Mouse (Mus musculus): ENCODE data around the gene Gm49450. TPM values are rescaled to one million over a fixed set of nuclear protein-coding genes. Genes with fewer than 3 reads are reported as not detected.

The Gm49450 gene
- polyA plus RNA-seq, 1 experiment, result not detected

GRCm38 (mm10) chr15:98959531-98959930 lies 6.2 kb upstream of the Gm49450 start:
- Histone ChIP-seq H3K36me3 (ENCODE audit: control insufficient read depth, insufficient read depth, low read length) (no peaks in the 10 kb centered on the region), H3K27ac (ENCODE audit: insufficient read depth, low read depth, low read length) (no peak overlapping the region), H3K4me3 (ENCODE audit: insufficient read depth, low read depth, low read length) (no peak overlapping the region), H3K4me1 (ENCODE audit: control insufficient read depth, insufficient read depth, low read length) (no peaks in the 10 kb centered on the region), H3K27me3 (replicated peaks; ENCODE audit: control insufficient read depth, insufficient read depth, low read length) (no peaks in the 10 kb centered on the region)
- WGBS, result 94% methylated on average over 3 of the region's 3 CpGs
- no peak for TF ChIP-seq CTCF (conservative IDR thresholded peaks at IDR 0.05; ENCODE audit: insufficient read depth, insufficient read length, low read depth, low read length)
- TF ChIP-seq POLR2A (IDR thresholded peaks at IDR 0.05; ENCODE audit: low read depth, low read length), result no peak
- no peak for DNase-seq

- H3K36me3 ChIP-seq (ENCODE audit: control insufficient read depth, insufficient read depth, low read length), result no peaks in the 10 kb centered on the region
- no peaks in the 10 kb centered on the region; the same call in 1 of the 2 replicates for H3K4me1 ChIP-seq (ENCODE audit: control insufficient read depth, insufficient read depth, low read length)
- no peak for DNase-seq
- TF ChIP-seq CTCF (conservative IDR thresholded peaks at IDR 0.05; ENCODE audit: insufficient read depth, insufficient read length, low read depth, low read length), result no peak
- no peak for TF ChIP-seq POLR2A (IDR thresholded peaks at IDR 0.05; ENCODE audit: low read depth, low read length)
- no peaks in the 10 kb centered on the region for H3K27me3 ChIP-seq (replicated peaks; ENCODE audit: control insufficient read depth, insufficient read depth, low read length)
- no peak overlapping the region for H3K27ac ChIP-seq (ENCODE audit: insufficient read depth, low read depth, low read length)
- H3K4me3 ChIP-seq (ENCODE audit: insufficient read depth, low read depth, low read length), result no peak overlapping the region
- 95% methylated on average over 4 of the region's 4 CpGs for WGBS
Measured at GRCm38 (mm10) chr15:98958901-98959420, 5.6 kb upstream of the Gm49450 start.

GRCm38 (mm10) chr15:98957475-98957874 lies 4.1 kb upstream of the Gm49450 start:
- Histone ChIP-seq H3K27me3 (replicated peaks; ENCODE audit: control insufficient read depth, insufficient read depth, low read length) (no peaks in the 10 kb centered on the region), H3K27ac (ENCODE audit: insufficient read depth, low read depth, low read length) (no peak overlapping the region), H3K4me3 (ENCODE audit: insufficient read depth, low read depth, low read length) (no peak overlapping the region), H3K4me1 (ENCODE audit: control insufficient read depth, insufficient read depth, low read length) (no peaks in the 10 kb centered on the region; the same call in 1 of the 2 replicates), H3K36me3 (ENCODE audit: control insufficient read depth, insufficient read depth, low read length) (no peaks in the 10 kb centered on the region)
- DNase-seq, result no peak
- TF ChIP-seq POLR2A (IDR thresholded peaks at IDR 0.05; ENCODE audit: low read depth, low read length) (no peak), CTCF (conservative IDR thresholded peaks at IDR 0.05; ENCODE audit: insufficient read depth, insufficient read length, low read depth, low read length) (no peak)
- 84% methylated on average over 5 of the region's 5 CpGs for WGBS

- no peaks in the 10 kb centered on the region for H3K36me3 ChIP-seq (ENCODE audit: control insufficient read depth, insufficient read depth, low read length)
- WGBS, result 96% methylated on average over 4 of the region's 4 CpGs
- H3K4me1 ChIP-seq (ENCODE audit: control insufficient read depth, insufficient read depth, low read length), result no peaks in the 10 kb centered on the region; the same call in 1 of the 2 replicates
- no peak overlapping the region for H3K4me3 ChIP-seq (ENCODE audit: insufficient read depth, low read depth, low read length)
- TF ChIP-seq CTCF (conservative IDR thresholded peaks at IDR 0.05; ENCODE audit: insufficient read depth, insufficient read length, low read depth, low read length), result no peak
- TF ChIP-seq POLR2A (IDR thresholded peaks at IDR 0.05; ENCODE audit: low read depth, low read length), result no peak
- H3K27ac ChIP-seq (ENCODE audit: insufficient read depth, low read depth, low read length), result no peak overlapping the region
- H3K27me3 ChIP-seq (replicated peaks; ENCODE audit: control insufficient read depth, insufficient read depth, low read length), result no peaks in the 10 kb centered on the region
- DNase-seq, result no peak
Measured at GRCm38 (mm10) chr15:98956000-98956399, 2.6 kb upstream of the Gm49450 start.

DNA sequence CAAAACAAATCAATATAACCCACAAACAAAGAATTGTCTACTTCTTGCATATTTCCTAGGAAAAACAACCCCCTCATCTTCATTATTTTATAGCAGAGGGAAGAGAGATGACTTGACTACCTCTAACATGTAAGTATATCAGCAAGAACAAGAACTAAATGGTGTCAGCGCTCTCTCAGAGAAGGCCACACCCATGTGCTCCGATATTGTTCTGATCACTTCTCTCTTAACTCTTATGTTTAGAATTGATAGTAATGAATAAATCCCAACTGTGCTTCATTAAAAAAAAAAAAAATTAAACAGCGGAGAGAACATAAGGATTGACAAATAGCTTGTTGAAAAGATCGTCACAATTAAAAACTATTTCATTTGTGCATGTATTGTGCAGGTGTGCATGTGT lies 2.0 kb upstream of the Gm49450 start:
- no peak for TF ChIP-seq CTCF (conservative IDR thresholded peaks at IDR 0.05; ENCODE audit: insufficient read depth, insufficient read length, low read depth, low read length)
- TF ChIP-seq POLR2A (IDR thresholded peaks at IDR 0.05; ENCODE audit: low read depth, low read length), result no peak
- Histone ChIP-seq H3K36me3 (ENCODE audit: control insufficient read depth, insufficient read depth, low read length) (no peaks in the 10 kb centered on the region), H3K4me3 (ENCODE audit: insufficient read depth, low read depth, low read length) (no peak overlapping the region), H3K4me1 (ENCODE audit: control insufficient read depth, insufficient read depth, low read length) (no peaks in the 10 kb centered on the region; the same call in 1 of the 2 replicates), H3K27ac (ENCODE audit: insufficient read depth, low read depth, low read length) (no peak overlapping the region), H3K27me3 (replicated peaks; ENCODE audit: control insufficient read depth, insufficient read depth, low read length) (no peaks in the 10 kb centered on the region)
- WGBS, result 91% methylated on average over 4 of the region's 4 CpGs
- DNase-seq, result no peak

- no peak for TF ChIP-seq CTCF (conservative IDR thresholded peaks at IDR 0.05; ENCODE audit: insufficient read depth, insufficient read length, low read depth, low read length)
- no peak for TF ChIP-seq POLR2A (IDR thresholded peaks at IDR 0.05; ENCODE audit: low read depth, low read length)
- DNase-seq, result no peak
- H3K27ac ChIP-seq (ENCODE audit: insufficient read depth, low read depth, low read length), result no peak overlapping the region
- H3K36me3 ChIP-seq (ENCODE audit: control insufficient read depth, insufficient read depth, low read length), result no peaks in the 10 kb centered on the region
- H3K4me1 ChIP-seq (ENCODE audit: control insufficient read depth, insufficient read depth, low read length), result no peaks in the 10 kb centered on the region; the same call in 1 of the 2 replicates
- WGBS, result 63% methylated on average over 14 of the region's 14 CpGs
- H3K27me3 ChIP-seq (replicated peaks; ENCODE audit: control insufficient read depth, insufficient read depth, low read length), result no peaks in the 10 kb centered on the region
- no peak overlapping the region for H3K4me3 ChIP-seq (ENCODE audit: insufficient read depth, low read depth, low read length)
Measured at GRCm38 (mm10) chr15:98954425-98955253, 1.3 kb upstream of the Gm49450 start.

- H3K27me3 ChIP-seq (replicated peaks; ENCODE audit: control insufficient read depth, insufficient read depth, low read length), result no peaks in the 10 kb centered on the region
- peak overlapping the region; percentile 69 for H3K4me3 ChIP-seq (ENCODE audit: insufficient read depth, low read depth, low read length)
- under 1% methylated on average over 41 of the region's 41 CpGs for WGBS
- TF ChIP-seq POLR2A (IDR thresholded peaks at IDR 0.05; ENCODE audit: low read depth, low read length) (no peak), CTCF (conservative IDR thresholded peaks at IDR 0.05; ENCODE audit: insufficient read depth, insufficient read length, low read depth, low read length) (peak; percentile 31; the same call in 1 of the 2 replicates)
- H3K4me1 ChIP-seq (ENCODE audit: control insufficient read depth, insufficient read depth, low read length), result no peaks in the 10 kb centered on the region; the same call in 1 of the 2 replicates
- H3K36me3 ChIP-seq (ENCODE audit: control insufficient read depth, insufficient read depth, low read length), result no peaks in the 10 kb centered on the region
- DNase-seq, result peak; percentile 72
- peak overlapping the region; percentile 81 for H3K27ac ChIP-seq (ENCODE audit: insufficient read depth, low read depth, low read length)
Measured at GRCm38 (mm10) chr15:98952751-98953400, 475 bp downstream of the Gm49450 start.

Data from kidney, adult 2 months (tissue).